ENCODE assay signal across 1 mouse cellular context in the genomic region with DNA sequence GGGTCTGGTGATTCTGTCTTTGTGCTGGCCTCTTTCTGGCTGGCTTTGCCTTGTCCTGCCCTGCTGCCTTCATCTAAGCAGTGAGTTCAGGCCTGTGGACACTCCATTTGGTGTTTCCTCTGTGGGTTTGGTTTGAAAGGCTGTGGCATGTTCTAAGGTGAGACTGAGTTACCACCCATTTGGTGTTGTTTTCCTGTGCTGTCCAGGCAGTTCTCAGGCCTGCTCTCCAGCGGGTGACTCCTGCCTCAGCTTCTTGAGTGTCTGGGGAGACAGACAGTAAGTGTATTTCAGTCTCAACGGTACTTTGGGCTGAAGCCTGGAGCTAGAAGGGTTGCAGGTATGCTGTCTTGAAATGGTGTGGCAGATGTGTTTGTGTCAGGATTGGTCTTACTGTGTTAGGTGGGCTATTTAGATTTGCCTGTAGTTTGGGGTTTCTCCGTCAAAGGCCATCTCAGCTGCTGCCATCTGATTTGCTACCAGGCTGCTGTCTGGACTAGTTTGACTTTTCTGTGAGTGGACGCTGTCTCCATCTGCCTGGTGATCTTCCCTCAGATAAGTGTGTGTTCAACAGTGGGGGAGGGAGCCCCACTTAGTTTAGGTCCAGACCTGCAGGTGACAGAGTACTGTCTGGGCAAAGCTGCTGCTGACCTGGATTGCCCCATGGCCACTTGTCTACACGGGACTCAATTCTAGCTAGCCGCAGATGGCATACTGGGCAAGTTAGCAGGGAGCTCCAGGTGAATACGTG.
TF ChIP-seq lines count a peak whose summit lies in the region.

No protein-coding gene starts in this region.

TF ChIP-seq in C2C12, 6 proteins besides CTCF, POLR2A, EP300 and RAD21 (continued from another document):
- no peak for TF ChIP-seq MYOG (IDR thresholded peaks at IDR 0.05; ENCODE audit: control insufficient read depth, extremely low read depth, insufficient read length)
